Mouse (Mus musculus) c-Kit-positive CD71-negative TER-119-negative erythroid progenitor cells, embryonic 14.5 days (primary cell): Measurements from ENCODE around the gene Irx4.

ENCODE experiments used
- DNase-seq: peaks from one replicate; pipeline ENCODE4 v3.0.0-alpha.2; 2013; ENCODE audit warnings: low read depth

The Irx4 gene

DNA sequence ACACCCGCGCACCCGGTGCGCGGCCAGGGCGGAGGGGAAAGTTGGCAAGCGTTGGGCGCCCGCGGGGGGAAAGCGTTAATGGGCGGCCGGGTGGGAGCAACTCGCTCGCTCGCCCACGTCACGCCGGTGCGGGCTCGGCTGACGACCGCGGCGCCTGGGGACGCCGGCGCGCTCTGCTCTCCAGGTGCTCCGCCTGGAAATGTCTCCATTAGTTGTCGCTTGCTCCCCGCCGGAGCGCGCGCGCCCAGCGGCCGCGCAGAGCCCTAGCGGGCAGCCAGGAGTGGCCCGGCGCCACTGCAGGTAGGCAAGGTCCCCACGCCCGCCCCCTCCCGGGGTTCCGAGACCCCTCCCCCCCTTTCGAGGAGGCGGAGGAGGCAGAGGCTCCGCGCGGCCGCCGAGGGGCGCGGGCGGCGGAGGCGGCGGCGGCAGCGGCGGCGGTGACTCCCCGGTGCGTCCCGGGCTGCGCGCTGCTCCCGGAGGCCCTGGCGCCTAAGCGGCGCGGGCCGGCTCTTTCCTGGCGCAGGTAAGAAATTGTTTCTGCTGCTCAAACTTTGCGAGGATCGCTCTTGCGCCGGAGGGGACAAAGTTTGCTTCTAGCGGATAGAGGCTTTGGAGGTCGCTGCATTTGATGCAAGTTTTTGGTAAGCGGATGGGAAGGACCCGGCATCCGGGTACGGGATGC, at the start of gene Irx4:
Irx4 (plus strand) TSS at position 126 of the 682 bp plus-strand sequence.
- no peak for DNase-seq

DNA sequence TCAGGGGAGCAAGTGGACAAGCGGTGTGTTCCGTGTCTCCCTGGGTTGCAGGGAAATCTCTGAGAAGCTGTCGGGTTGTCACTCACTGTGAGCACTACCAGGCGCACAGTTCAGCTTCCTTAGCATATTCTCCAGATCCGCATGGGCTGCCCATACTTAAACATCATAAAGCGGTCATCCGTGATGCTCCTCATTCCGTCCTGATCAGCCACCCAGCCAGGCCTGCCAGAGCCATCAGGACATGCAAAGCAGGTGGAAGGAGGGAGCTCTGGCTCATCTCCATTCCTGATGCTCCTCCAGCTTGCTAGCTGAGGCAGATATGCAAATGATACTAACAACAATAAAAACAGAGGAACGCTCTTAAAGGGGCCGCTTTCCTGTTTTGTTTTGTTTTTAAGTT, 46.0 kb upstream of the Irx4 start:
- no peak for DNase-seq

GRCm38 (mm10) chr13:73236461-73236860, 23.8 kb upstream of the Irx4 start:
- no peak for DNase-seq

- DNase-seq, result no peak
These were observed 21.0 kb upstream of the Irx4 start for GRCm38 (mm10) chr13:73239191-73239746.

GRCm38 (mm10) chr13:73242556-73242955, 17.7 kb upstream of the Irx4 start:
- no peak for DNase-seq

GRCm38 (mm10) chr13:73246961-73247360, 13.3 kb upstream of the Irx4 start:
- DNase-seq, result no peak

- DNase-seq, result no peak
These were observed 9.1 kb upstream of the Irx4 start for GRCm38 (mm10) chr13:73251222-73251621.

GRCm38 (mm10) chr13:73252022-73252421, 8.3 kb upstream of the Irx4 start:
- DNase-seq, result no peak

GRCm38 (mm10) chr13:73258415-73258814, 1.9 kb upstream of the Irx4 start:
- no peak for DNase-seq

DNA sequence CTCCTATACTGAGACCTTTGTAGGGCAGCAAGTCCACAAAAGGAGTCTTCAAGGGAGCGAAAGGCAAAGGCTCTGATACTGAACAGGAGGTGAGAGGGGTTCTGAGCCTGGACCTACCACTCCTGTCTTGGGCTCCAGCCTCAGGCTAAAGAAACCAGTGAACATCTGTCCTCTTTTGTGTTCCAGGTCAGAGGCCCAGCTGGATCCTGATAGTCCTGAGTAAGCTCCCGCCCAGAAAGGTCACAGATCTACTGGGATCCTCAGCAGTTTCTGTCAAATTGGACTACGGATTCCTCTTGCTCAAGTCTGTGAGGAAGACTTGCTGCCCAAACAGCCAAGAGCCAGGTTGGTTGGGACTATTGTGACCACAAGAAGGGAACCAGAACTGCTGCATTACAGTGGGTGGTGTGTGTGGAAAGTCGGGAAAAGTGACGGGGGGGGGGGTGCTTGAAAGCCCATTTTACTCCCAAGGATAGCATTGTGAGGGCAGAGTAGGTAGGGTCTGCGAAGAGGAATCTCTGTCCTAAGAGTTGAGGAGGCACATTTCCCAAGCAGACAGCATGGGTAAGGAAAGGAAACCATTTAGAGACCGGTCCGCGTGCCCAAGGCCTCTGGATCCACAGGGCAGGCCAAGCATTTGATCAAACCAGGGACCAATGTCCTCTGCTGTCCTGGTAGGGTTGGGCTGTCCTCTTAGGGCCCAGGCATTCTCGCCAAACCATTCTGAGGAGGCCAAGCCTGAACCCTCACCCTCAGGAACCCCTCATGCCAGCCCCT, 514 bp upstream of the Irx4 start:
- no peak for DNase-seq

GRCm38 (mm10) chr13:73261036-73261730, 904 bp downstream of the Irx4 start:
- DNase-seq, result no peak

DNA sequence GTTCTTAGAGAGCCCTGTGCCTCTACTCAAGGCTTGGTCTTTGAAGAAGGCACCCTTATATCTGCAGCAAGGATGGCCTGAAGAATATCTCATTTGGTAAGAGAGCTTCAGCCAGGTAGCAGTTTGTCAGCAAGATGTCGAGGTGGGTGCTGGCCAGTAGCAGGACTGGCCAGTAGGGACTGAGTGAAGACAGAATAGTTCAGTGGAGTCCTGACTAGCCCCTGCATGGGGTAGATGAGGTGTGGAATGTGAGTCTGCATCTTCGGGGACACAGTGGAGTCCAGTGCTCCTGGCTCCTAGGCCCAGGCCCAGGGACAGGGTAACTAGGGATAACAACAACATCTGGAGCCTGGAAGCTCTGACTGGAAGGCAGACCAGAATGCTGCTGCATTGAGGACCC, 1.6 kb downstream of the Irx4 start:
- no peak for DNase-seq

- no peak for DNase-seq
These were observed 2.3 kb downstream of the Irx4 start for GRCm38 (mm10) chr13:73262336-73263127.

DNA sequence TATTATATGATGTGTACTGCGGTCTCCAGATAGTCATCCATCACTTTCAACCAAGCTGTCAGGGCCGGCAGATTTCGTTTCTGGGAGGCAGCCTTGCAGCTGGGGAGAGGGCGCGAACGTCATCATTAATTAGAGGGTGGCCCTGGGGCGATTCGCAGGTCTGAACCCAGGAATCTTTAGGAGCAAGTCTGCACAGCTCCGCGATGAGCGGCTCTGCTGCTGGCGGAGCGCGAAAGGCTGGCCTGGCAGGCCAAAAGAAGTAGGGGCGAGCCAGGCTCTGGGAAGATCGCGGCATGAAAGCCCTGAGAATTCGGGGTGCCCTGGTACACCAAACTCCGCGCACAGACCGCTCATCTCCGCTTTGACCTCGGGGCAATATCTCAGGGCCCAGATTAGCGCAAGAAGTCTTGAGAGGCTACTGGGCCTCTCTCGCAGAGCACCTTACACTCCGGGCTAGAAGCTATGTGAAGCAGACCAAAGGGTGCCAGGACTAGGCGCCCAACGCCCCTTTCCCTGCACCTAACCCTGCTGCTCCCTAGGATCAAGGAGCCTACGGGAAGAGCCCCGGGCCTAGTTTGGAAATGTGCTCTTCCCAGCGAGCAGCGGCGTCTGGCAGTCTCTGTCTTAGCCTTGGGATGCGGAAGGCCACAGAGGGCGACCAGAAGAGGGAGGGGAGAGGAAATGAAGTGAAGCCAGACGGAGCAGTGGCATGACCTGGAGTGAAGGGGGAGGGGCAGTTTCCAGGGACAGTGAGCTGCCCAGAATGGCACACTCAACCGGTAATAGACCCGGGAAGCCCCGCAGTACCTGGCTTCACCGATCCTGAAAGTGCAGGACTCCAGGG, 3.1 kb downstream of the Irx4 start:
- DNase-seq, result no peak

DNA sequence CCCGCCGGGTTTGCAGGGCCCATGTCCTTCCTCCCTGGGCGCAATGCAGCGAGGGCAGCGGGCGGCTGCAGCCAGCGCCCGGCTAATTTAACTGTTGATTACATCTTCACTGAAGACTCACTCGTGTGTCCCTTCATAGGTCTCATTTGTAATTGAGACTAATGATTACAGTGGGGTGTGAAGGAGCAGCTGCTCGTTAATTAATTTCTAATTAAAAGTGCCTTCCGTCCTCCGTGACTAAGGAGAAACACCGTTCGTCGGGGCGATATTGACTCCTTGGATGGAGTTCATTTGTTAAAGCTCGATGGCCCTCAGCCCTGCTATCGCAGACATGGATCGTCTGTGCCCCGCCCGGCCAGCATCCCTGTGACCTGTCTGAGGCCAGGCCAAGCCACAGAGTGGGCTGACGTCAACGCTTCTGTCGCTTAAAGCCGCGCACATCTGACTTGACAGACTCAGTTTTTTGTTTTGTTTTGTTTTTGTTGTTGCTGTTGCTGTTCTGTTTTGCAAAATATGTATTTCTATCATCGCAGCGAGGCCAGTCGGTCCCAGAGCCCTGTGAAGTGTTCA, 4.0 kb downstream of the Irx4 start:
- DNase-seq, result no peak

DNA sequence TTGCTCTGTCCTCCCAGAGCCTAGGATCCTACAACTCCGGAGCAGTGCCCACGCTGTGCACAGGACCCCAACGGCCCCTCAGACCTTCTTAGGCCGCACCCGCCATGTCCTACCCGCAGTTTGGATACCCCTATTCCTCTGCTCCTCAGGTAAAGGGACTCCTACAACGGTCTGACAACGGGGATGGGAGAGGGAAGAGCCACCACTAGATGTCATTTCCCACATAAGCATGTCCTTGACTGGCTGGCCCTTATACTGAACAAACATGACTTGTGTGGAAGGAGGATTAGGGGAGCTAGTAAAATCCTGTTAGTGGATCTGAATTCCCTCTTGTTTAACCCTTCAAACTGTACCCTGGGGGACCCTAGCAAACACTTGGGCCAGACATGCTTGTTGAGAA, 4.6 kb downstream of the Irx4 start:
- DNase-seq, result no peak

- DNase-seq, result no peak
These were observed 5.2 kb downstream of the Irx4 start for GRCm38 (mm10) chr13:73265442-73265841.

GRCm38 (mm10) chr13:73267551-73267950, 7.3 kb downstream of the Irx4 start:
- no peak for DNase-seq

DNA sequence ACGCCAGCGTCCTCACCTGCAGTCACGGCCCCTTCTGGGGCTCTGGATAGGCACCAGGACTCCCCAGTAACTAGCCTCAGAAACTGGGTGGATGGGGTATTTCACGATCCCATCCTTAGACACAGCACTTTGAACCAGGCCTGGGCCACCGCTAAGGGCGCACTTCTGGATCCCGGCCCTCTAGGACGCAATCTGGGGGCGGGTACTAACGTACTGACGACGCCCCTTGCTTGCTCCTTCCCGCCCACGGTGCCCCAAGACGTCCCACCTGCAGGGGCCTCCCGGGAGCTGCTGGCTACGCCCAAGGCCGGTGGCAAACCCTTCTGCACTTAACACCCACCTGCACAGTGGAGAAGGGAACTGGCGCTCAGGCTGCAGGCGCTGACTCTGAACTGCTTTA, 8.4 kb downstream of the Irx4 start:
- DNase-seq, result no peak

- no peak for DNase-seq
These were observed 9.0 kb downstream of the Irx4 start for GRCm38 (mm10) chr13:73269251-73269650.

- no peak for DNase-seq
These were observed 9.6 kb downstream of the Irx4 start for GRCm38 (mm10) chr13:73269891-73270290.
